Mouse (Mus musculus): ENCODE measurements around the gene Trhde.

- TF ChIP-seq CTCF (conservative IDR thresholded peaks at IDR 0.05; ENCODE audit: low read length) (no peak), NANOG (IDR thresholded peaks at IDR 0.05; ENCODE audit: borderline replicate concordance, low read length) (no peak), POU5F1 (IDR thresholded peaks at IDR 0.05; ENCODE audit: borderline replicate concordance, low read length) (no peak)
Observed at GRCm38 (mm10) chr10:114509186-114509585, 292.9 kb downstream of the Trhde start.

All from E14TG2a.4 (cell line).